Mouse (Mus musculus) right cerebral cortex, adult 18-20 months (tissue): ENCODE data around the gene Uhrf2.

Experiments
- DNase-seq: peaks from one replicate; pipeline ENCODE4 v3.0.0; 2022; ENCODE audit warnings: mixed read lengths

The Uhrf2 gene

GRCm38 (mm10) chr19:30125670-30126059 lies 95.4 kb downstream of the Uhrf2 start:
- DNase-seq: no peak

DNA sequence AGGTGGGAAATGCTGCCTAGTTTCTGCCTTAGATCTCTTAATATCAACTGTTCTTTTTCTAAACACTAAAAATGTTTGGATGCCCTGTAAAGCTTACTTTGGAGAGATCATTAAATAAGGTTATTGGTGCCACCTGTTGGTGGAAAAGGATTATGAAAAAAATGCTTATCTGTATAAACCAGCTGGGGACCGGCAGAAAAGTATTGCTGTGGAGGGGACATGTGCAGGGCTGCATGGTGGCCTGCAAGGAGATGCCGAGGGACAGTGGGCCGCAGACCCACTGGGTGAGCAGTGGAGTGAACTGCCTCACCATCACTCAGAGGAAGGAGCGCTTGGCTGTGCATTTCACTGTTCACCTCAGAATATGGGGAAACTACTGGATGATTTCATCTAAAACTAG lies 97.9 kb downstream of the Uhrf2 start:
- no peak for DNase-seq

GRCm38 (mm10) chr19:30136308-30136707 lies 106.0 kb downstream of the Uhrf2 start:
- DNase-seq: no peak
